Mouse (Mus musculus) heart, adult 18-20 months (tissue): Measurements from ENCODE around the gene Scai. TPM values are rescaled to one million over a fixed set of nuclear protein-coding genes. Genes with fewer than 3 reads are reported as not detected.

Experiments
- total RNA-seq, 2 experiments: library from RNA; stranded (reverse); gene quantifications; 2 replicates each; pipeline ENCODE4 v1.2.3; 2021

Gene Scai
- total RNA-seq, 2 experiments from 2014 or later: 5.0 to 5.1 TPM

Other genes with a start within 250 kb of the Scai start
- under 1 TPM in 1 of 2 experiments, not detected in 1; 0.18 TPM for gene Wdr38, start 193.3 kb downstream of the Scai start, total RNA-seq
- 100 to 1,000 TPM in 1 of 2 experiments, 10 to 100 TPM in 1; 96.6 to 115 TPM for gene Arpc5l, start 185.4 kb downstream of the Scai start, total RNA-seq
- 100 to 1,000 TPM; 336 to 368 TPM for gene Rpl35, start 185.1 kb downstream of the Scai start, total RNA-seq
- 10 to 100 TPM; 14.2 to 16.0 TPM for gene Golga1, start 125.2 kb downstream of the Scai start, total RNA-seq
- gene Ppp6c, start 35.7 kb upstream of the Scai start, total RNA-seq: 10 to 100 TPM; 56.3 to 56.5 TPM